Mouse (Mus musculus) cerebellum, adult 2 months (tissue): ENCODE data around the gene Cxcr6.
"Not testable (repeated sequence)": the region's sequence is repeated elsewhere in the genome, so short reads cannot be mapped to it uniquely, and the experiment has no call there.

Experiments used
- CTCF ChIP-seq: fragments of 200-500 bp; IDR thresholded peaks from 2 replicates; pipeline ENCODE4 v1.5.1; 2011; ENCODE audit warnings: low read depth, mild to moderate bottlenecking, control low read depth, low read length, moderate library complexity, borderline replicate concordance; ENCODE audit not compliant: insufficient read depth
- POLR2A ChIP-seq: fragments of 200-500 bp; IDR thresholded peaks from 2 replicates; pipeline ENCODE4 v1.6.1; 2011; ENCODE audit warnings: low read length, control low read depth, borderline replicate concordance; ENCODE audit not compliant: insufficient read depth

GRCm38 (mm10) chr9:123773299-123773698, 33.0 kb upstream of the Cxcr6 start:
- not testable (repeated sequence) for TF ChIP-seq CTCF, POLR2A
